Mouse (Mus musculus) frontal cortex, adult 2 months (tissue): ENCODE measurements around the gene Tfec. TPM values are rescaled to one million over a fixed set of nuclear protein-coding genes. Genes with fewer than 3 reads are reported as not detected.

Experiments used
- DNase-seq, 2 experiments: peaks; one replicate each; pipeline ENCODE4 v3.0.0; 2022; ENCODE audit warnings: low spot score in 1 of 2; ENCODE audit errors: extremely low spot score in 1 of 2
- polyA plus RNA-seq: library from polyadenylated mRNA; depleted of rRNA; stranded (reverse); fragments of >200 nt; gene quantifications from 2 replicates; pipeline ENCODE4 v1.2.3, GENCODE M21; 2012; rRNA removed

Gene Tfec
- polyA plus RNA-seq = 0.14 TPM in 1 of 2 replicates, not detected in the other

GRCm38 (mm10) chr6:16898251-16898862 is at the start of gene Tfec:
Gene Tfec (minus strand): TSS chr6:16898441.
- DNase-seq = no peak

- DNase-seq = no peak
These were observed 49.6 kb upstream of the Tfec start for GRCm38 (mm10) chr6:16947837-16948236.

GRCm38 (mm10) chr6:16943513-16943912 is 45.3 kb upstream of the Tfec start:
- no peak for DNase-seq

GRCm38 (mm10) chr6:16942433-16942832 is 44.2 kb upstream of the Tfec start:
- DNase-seq = no peak

GRCm38 (mm10) chr6:16931059-16931458 is 32.8 kb upstream of the Tfec start:
- DNase-seq = no peak

- DNase-seq = no peak
These were observed 21.9 kb upstream of the Tfec start for GRCm38 (mm10) chr6:16920111-16920656.

- no peak for DNase-seq
These were observed 6.4 kb downstream of the Tfec start for GRCm38 (mm10) chr6:16891819-16892218.

- no peak for DNase-seq
These were observed 14.5 kb downstream of the Tfec start for GRCm38 (mm10) chr6:16883537-16884307.

- DNase-seq = no peak
These were observed 24.2 kb downstream of the Tfec start for GRCm38 (mm10) chr6:16874021-16874542.

GRCm38 (mm10) chr6:16870067-16870466 is 28.2 kb downstream of the Tfec start:
- no peak for DNase-seq

GRCm38 (mm10) chr6:16868314-16868713 is 29.9 kb downstream of the Tfec start:
- no peak for DNase-seq

- DNase-seq = no peak
These were observed 35.3 kb downstream of the Tfec start for GRCm38 (mm10) chr6:16862753-16863508.

GRCm38 (mm10) chr6:16862050-16862449 is 36.2 kb downstream of the Tfec start:
- no peak for DNase-seq

- DNase-seq = no peak
These were observed 42.2 kb downstream of the Tfec start for GRCm38 (mm10) chr6:16855879-16856545.

- no peak for DNase-seq
These were observed 43.3 kb downstream of the Tfec start for GRCm38 (mm10) chr6:16854977-16855376.

GRCm38 (mm10) chr6:16846521-16846920 is 51.7 kb downstream of the Tfec start:
- no peak for DNase-seq

- DNase-seq = no peak
These were observed 62.6 kb downstream of the Tfec start for GRCm38 (mm10) chr6:16835631-16836030.

GRCm38 (mm10) chr6:16828304-16828703 is 69.9 kb downstream of the Tfec start:
- DNase-seq = no peak

- DNase-seq = no peak
These were observed 76.3 kb downstream of the Tfec start for GRCm38 (mm10) chr6:16821985-16822384.

GRCm38 (mm10) chr6:16806302-16806701 is 91.9 kb downstream of the Tfec start:
- no peak for DNase-seq
